Mouse (Mus musculus) mesoderm, embryonic 11.5 days (tissue): Measurements from ENCODE around the gene Ppih.

Source experiments
- DNase-seq: peaks from one replicate; pipeline ENCODE4 v3.0.0-alpha.2; 2012; ENCODE audit warnings: low read depth, low spot score

The Ppih gene

GRCm38 (mm10) chr4:119320131-119320830, at the start of gene Ppih:
Gene Ppih (minus strand): TSS chr4:119320546.
- peak; percentile 94 for DNase-seq

- DNase-seq, result no peak
These were observed 49.1 kb upstream of the Ppih start for GRCm38 (mm10) chr4:119369460-119369859.

- no peak for DNase-seq
These were observed 46.6 kb upstream of the Ppih start for GRCm38 (mm10) chr4:119366758-119367526.

GRCm38 (mm10) chr4:119362231-119362630, 41.9 kb upstream of the Ppih start:
- no peak for DNase-seq

GRCm38 (mm10) chr4:119359196-119359971, 39.0 kb upstream of the Ppih start:
- DNase-seq, result peak; percentile 20

GRCm38 (mm10) chr4:119345508-119345907, 25.2 kb upstream of the Ppih start:
- DNase-seq, result no peak

GRCm38 (mm10) chr4:119338861-119339361, 18.6 kb upstream of the Ppih start:
- DNase-seq, result peak; percentile 66

- no peak for DNase-seq
These were observed 18.1 kb upstream of the Ppih start for GRCm38 (mm10) chr4:119338422-119338821.

GRCm38 (mm10) chr4:119333487-119333886, 13.1 kb upstream of the Ppih start:
- no peak for DNase-seq

- no peak for DNase-seq
These were observed 677 bp upstream of the Ppih start for GRCm38 (mm10) chr4:119320896-119321550.

- no peak for DNase-seq
These were observed 6.6 kb downstream of the Ppih start for GRCm38 (mm10) chr4:119313756-119314155.

- DNase-seq, result no peak
These were observed 14.9 kb downstream of the Ppih start for GRCm38 (mm10) chr4:119305418-119305817.

GRCm38 (mm10) chr4:119303291-119303690, 17.1 kb downstream of the Ppih start:
- no peak for DNase-seq

GRCm38 (mm10) chr4:119301777-119302176, 18.6 kb downstream of the Ppih start:
- DNase-seq, result no peak

GRCm38 (mm10) chr4:119300761-119301160, 19.6 kb downstream of the Ppih start:
- no peak for DNase-seq

GRCm38 (mm10) chr4:119297361-119297760, 23.0 kb downstream of the Ppih start:
- no peak for DNase-seq

GRCm38 (mm10) chr4:119295134-119295453, 25.3 kb downstream of the Ppih start:
- DNase-seq, result no peak

- peak; percentile 98 for DNase-seq
These were observed 25.8 kb downstream of the Ppih start, which contains the start of gene Ybx1 for GRCm38 (mm10) chr4:119294415-119295133. Gene Ybx1 (minus strand): TSS chr4:119294604.

- peak; percentile 28 for DNase-seq
These were observed 26.6 kb downstream of the Ppih start for GRCm38 (mm10) chr4:119293574-119294258.
